Mouse (Mus musculus) gastrocnemius, postnatal 14 days (tissue): ENCODE data around the gene Rilp. TPM values are rescaled to one million over a fixed set of nuclear protein-coding genes. Genes with fewer than 3 reads are reported as not detected.
"Not testable (repeated sequence)": the region's sequence is repeated elsewhere in the genome, so short reads cannot be mapped to it uniquely, and the experiment has no call there.

ENCODE experiments used
- DNase-seq: peaks from one replicate; pipeline ENCODE4 v3.0.0; 2021; ENCODE audit warnings: mixed read lengths
- intact Hi-C: fragments of 180-260 bp; cut with DNase I; formaldehyde crosslinking; loops from one replicate; pipeline ENCODE4 v1.15.1; 2025; ENCODE audit warnings: low total_unique reads
- microRNA-seq, 2 experiments: library from miRNA; unstranded; fragments of <30 nt; microRNA quantifications; one replicate each; pipeline ENCODE4 v1.2.0; 2021
- total RNA-seq, 2 experiments: library from RNA; stranded (reverse); gene quantifications; 2 replicates each; pipeline ENCODE4 v1.2.3; 2021

The Rilp gene
- total RNA-seq, 2 experiments from 2014 or later = 40.5 to 41.3 TPM

DNA sequence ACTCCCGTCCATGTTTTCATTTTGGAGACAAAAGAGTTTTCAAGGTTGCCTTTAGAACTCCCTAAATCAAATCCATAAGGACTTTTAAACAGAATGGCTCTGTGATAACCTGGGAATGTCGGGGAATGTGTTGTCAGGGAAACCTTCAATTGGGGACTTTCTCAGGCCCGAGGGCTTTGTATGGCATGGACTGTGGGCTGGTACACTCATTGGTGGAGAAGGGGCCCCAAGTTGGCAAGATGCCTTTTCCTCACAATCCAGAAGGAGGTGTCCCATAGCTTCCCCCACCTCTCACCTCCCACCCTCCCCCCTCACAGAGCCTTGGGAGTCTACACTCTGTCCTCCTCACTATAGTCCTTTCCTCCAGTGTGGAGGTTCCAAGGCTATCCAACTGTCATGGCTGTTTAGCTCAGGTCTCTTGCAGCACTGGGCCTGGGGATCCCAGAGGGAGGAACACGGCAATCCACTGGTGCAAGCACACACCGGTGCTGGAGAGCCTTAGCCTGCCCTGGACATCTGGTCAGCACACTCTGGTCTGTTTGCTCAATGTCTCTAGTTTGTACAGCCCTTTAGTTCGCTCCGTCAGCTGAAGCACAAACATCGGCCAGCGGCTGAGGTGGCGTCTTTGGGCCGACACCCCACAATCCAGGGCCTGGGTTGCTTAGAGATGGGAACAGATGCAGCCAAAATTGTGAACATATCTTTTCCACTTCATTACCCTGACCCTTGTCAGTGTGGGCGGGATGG lies 40.5 kb downstream of the Rilp start:
- intact Hi-C loops = no loop called here

GRCm38 (mm10) chr11:75551321-75551720 lies 41.4 kb downstream of the Rilp start:
- DNase-seq = no peak
- intact Hi-C loops = no loop called here

More for the DNA sequence above, 40.5 kb downstream of the Rilp start:
- DNase-seq = peak; percentile 46

GRCm38 (mm10) chr11:75551961-75552441 lies 42.1 kb downstream of the Rilp start:
- DNase-seq = peak; percentile 67
- intact Hi-C loops = no loop called here

DNA sequence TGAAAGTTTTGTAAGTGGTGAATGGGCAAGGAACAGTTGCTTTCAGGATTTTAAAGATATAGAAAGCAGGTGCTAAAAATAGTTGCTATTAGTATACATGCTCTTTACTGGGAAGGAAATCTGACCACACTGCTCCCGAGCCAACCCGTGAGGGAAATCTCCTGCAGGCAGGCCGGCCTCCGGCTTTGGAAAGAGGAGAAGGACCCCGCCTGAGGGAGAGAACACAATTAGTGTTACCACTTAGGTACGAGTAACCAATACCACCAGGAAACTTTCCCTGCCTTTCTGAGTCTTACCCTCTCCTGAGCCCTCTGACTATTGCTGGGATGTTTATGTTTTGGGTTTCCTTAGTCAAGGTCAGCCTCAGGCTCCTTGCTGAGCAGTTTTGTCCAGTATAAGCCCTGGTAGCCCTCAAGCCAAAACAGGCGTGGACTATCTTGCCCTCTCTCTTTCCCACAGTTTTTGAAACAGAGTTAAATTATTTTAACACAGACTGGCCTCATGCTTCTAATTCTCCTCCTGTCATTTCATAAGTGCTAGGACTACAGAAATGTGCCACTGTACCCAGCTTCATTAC lies 43.1 kb downstream of the Rilp start:
- intact Hi-C loops = no loop called here
- no peak for DNase-seq

DNA sequence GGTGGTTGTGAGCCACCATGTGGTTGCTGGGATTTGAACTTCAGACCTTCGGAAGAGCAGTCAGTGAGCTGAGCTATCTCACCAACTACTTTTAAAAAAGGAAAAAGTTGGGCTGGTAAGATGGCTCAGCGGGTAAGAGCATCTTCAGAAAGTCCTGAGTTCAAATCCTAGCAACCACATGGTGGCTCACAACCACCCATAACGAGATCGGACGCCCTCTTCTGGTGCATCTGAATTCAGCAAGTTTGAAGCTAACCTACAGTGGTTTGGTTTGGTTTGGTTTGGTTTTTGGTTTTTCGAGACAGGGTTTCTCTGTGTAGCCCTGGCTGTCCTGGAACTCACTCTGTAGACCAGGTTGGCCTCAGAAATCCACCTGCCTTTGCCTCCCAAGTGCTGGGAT lies 46.1 kb downstream of the Rilp start:
- intact Hi-C loops, DNase-seq: not testable (repeated sequence)

DNA sequence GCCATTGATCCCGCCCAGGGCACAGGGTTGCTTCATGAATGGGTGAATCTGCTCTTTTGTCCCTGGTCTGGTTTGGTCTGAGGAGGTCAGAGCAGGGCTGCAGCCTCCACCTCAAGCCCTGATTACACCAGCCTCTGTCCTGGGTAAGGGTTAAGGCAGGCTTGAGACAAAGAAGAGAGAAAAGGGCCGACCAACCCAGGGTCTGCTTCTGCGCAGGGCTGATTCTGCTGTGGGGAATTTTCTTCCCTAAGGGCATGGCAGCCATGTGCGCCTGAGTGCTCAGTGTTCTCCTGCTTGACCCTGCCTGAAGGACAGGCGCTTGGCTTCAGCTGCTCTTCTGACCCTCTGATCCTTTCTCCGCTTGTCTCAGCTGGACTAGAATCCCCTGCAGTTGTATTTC lies 47.2 kb downstream of the Rilp start:
- no peak for DNase-seq
- intact Hi-C loops = no loop called here

GRCm38 (mm10) chr11:75558101-75558500 lies 48.2 kb downstream of the Rilp start:
- intact Hi-C loops = no loop called here
- no peak for DNase-seq

- no peak for DNase-seq
- intact Hi-C loops = no loop called here
These were observed 50.1 kb downstream of the Rilp start for GRCm38 (mm10) chr11:75559870-75560504.

DNA sequence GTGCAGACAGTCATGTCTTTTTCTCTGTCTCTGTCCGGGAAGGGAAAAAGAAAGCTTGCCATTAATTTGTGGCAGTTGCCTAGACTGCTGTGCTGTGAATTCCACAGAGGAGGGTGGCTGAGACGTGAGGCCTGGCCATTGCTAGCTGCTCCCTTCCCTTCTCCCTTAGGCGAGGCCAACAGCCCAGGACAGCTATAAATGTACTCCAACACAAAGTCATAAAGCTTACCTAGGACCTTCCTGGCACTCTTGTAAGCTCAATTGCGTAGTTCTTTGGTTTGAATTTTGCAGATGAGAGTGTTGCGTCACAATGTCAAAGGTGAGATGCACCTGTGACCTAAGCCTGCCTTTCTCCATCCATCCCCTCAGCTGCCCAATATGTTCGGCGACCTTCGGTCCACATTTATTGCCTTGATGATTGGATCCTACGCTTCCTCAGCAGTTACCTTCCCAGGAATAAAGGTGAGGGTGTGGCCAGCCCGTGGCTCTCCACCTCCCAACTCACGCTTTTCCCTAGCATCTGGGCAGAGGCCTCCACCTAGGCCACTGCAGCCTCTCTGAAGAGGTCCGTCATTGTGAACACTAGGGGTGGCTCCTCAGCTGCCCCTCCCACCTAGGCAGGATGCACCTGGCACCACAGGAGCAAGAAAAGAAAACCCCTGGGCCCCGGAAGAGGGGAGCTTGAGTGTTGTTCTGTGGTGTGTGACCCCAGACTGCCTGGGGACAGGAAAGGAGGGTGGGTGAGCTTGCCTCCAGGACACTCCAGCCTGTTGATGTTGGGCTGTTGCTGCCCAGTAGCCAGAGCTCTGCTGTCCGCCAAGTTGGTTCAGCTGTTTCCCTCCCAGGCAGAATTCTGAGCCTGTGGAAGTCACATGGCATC lies 50.9 kb downstream of the Rilp start:
- no peak for DNase-seq
- intact Hi-C loops = no loop called here

DNA sequence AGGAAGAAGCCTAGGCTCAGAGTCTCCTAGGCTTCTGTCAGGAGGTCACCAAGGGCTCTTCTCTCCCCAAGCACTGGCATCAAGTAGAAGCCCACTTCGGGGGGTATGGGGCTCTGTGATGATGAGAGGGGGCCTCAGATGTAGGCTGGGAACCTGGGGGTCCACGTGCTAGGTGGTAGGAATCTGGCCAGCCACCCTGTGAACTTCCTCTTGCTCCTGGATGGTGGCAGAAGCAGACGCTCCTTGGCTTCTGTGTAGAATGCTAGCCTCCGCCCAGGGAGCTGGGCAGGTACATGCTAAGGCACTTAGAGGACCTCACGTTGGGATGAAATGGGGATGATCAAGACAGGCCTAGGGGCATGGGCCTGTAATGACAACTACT lies 51.5 kb downstream of the Rilp start:
- DNase-seq = no peak
- intact Hi-C loops = no loop called here

Small RNAs within 50 kb of the gene (microRNA-seq; reads per million reads assigned to microRNA genes)
- 18,797 to 32,423 reads per million in 2 experiments for gene Mir22
- gene Mir3971 = 0 reads per million in 2 experiments

Other genes with a start within 250 kb of the Rilp start
- gene Rpa1, start 161.8 kb upstream of the Rilp start, total RNA-seq = 10 to 100 TPM; 63.3 to 64.6 TPM
- 1 to 10 TPM; 3.3 to 5.7 TPM for gene Smyd4, start 161.7 kb upstream of the Rilp start, total RNA-seq
- 100 to 1,000 TPM; 128 to 156 TPM for gene Serpinf1, start 87.4 kb upstream of the Rilp start, total RNA-seq
- not detected for gene Serpinf2, start 70.5 kb upstream of the Rilp start, total RNA-seq
- 1 to 10 TPM; 6.0 TPM for gene Wdr81, start 55.4 kb upstream of the Rilp start, total RNA-seq
- gene Tlcd2, start 48.4 kb upstream of the Rilp start, total RNA-seq = 10 to 100 TPM; 17.3 to 23.0 TPM
- 10 to 100 TPM; 64.9 to 68.5 TPM for gene Prpf8, start 23.3 kb upstream of the Rilp start, total RNA-seq
- 1 to 10 TPM; 7.1 to 7.2 TPM for gene Scarf1, start 3.4 kb downstream of the Rilp start, total RNA-seq
- gene Slc43a2, start 21.6 kb downstream of the Rilp start, total RNA-seq = 10 to 100 TPM; 25.3 to 30.8 TPM
- gene Pitpna, start 78.0 kb downstream of the Rilp start, total RNA-seq = 100 to 1,000 TPM; 176 to 185 TPM
- 10 to 100 TPM; 17.0 to 23.0 TPM for gene Inpp5k, start 120.9 kb downstream of the Rilp start, total RNA-seq
- 10 to 100 TPM; 50.5 to 51.8 TPM for gene Myo1c, start 140.4 kb downstream of the Rilp start, total RNA-seq
- 10 to 100 TPM; 44.6 to 45.4 TPM for gene Crk, start 169.2 kb downstream of the Rilp start, total RNA-seq
- 100 to 1,000 TPM; 633 to 674 TPM for gene Ywhae, start 222.8 kb downstream of the Rilp start, total RNA-seq